Mouse (Mus musculus) ovary, adult 18-20 months (tissue): ENCODE data around the gene Hephl1.
"Not testable (repeated sequence)": the region's sequence is repeated elsewhere in the genome, so short reads cannot be mapped to it uniquely, and the experiment has no call there.

Experiments
- DNase-seq: peaks from one replicate; pipeline ENCODE4 v3.0.0; 2022; ENCODE audit warnings: low spot score, mixed read lengths

Hephl1 gene

GRCm38 (mm10) chr9:15112008-15112407 is at the start of gene Hephl1:
Gene Hephl1 (minus strand): TSS chr9:15112108.
- DNase-seq: no peak

- no peak for DNase-seq
Measured at GRCm38 (mm10) chr9:15149246-15149926, 37.5 kb upstream of the Hephl1 start.

- DNase-seq: no peak
Measured at GRCm38 (mm10) chr9:15140546-15140945, 28.6 kb upstream of the Hephl1 start.

GRCm38 (mm10) chr9:15125897-15126296 is 14.0 kb upstream of the Hephl1 start:
- DNase-seq: no peak

GRCm38 (mm10) chr9:15122431-15122830 is 10.5 kb upstream of the Hephl1 start:
- no peak for DNase-seq

- DNase-seq: no peak
Measured at GRCm38 (mm10) chr9:15120841-15121358, 9.0 kb upstream of the Hephl1 start.

GRCm38 (mm10) chr9:15120209-15120608 is 8.3 kb upstream of the Hephl1 start:
- DNase-seq: no peak

GRCm38 (mm10) chr9:15119515-15119914 is 7.6 kb upstream of the Hephl1 start:
- no peak for DNase-seq

GRCm38 (mm10) chr9:15116165-15116564 is 4.3 kb upstream of the Hephl1 start:
- DNase-seq: no peak

- DNase-seq: no peak
Measured at GRCm38 (mm10) chr9:15114102-15114501, 2.2 kb upstream of the Hephl1 start.

GRCm38 (mm10) chr9:15108101-15108500 is 3.8 kb downstream of the Hephl1 start:
- no peak for DNase-seq

GRCm38 (mm10) chr9:15105136-15105535 is 6.8 kb downstream of the Hephl1 start:
- no peak for DNase-seq

GRCm38 (mm10) chr9:15103579-15104300 is 8.2 kb downstream of the Hephl1 start:
- DNase-seq: no peak

GRCm38 (mm10) chr9:15101531-15102161 is 10.3 kb downstream of the Hephl1 start:
- DNase-seq: no peak

GRCm38 (mm10) chr9:15098421-15098820 is 13.5 kb downstream of the Hephl1 start:
- DNase-seq: not testable (repeated sequence)

- DNase-seq: no peak
Measured at GRCm38 (mm10) chr9:15097172-15097571, 14.7 kb downstream of the Hephl1 start.

GRCm38 (mm10) chr9:15096161-15096560 is 15.7 kb downstream of the Hephl1 start:
- no peak for DNase-seq

GRCm38 (mm10) chr9:15095206-15095605 is 16.7 kb downstream of the Hephl1 start:
- DNase-seq: no peak

- DNase-seq: no peak
Measured at GRCm38 (mm10) chr9:15068686-15069295, 43.1 kb downstream of the Hephl1 start.

- DNase-seq: no peak
Measured at GRCm38 (mm10) chr9:15067995-15068685, 43.8 kb downstream of the Hephl1 start.

- no peak for DNase-seq
Measured at GRCm38 (mm10) chr9:15064176-15064575, 47.7 kb downstream of the Hephl1 start.

- no peak for DNase-seq
Measured at GRCm38 (mm10) chr9:15060847-15061246, 51.1 kb downstream of the Hephl1 start.
